Mouse (Mus musculus) lung, postnatal 0 days (tissue): ENCODE results near the gene Prlr.

Experiments used
- CTCF ChIP-seq: IDR thresholded peaks from 2 replicates; pipeline ENCODE4 v1.5.1; 2016; ENCODE audit warnings: antibody characterized with exemption, mild to moderate bottlenecking
- EP300 ChIP-seq: IDR thresholded peaks from 2 replicates; pipeline ENCODE4 v1.6.1; 2016; ENCODE audit warnings: antibody characterized with exemption, mild to moderate bottlenecking, control low read depth

- TF ChIP-seq CTCF (no peak), EP300 (no peak)
These were observed 2.0 kb upstream of the Prlr start for GRCm38 (mm10) chr15:10175078-10175477.
